Mouse (Mus musculus) megakaryocyte, embryonic 14.5 days (primary cell): Measurements from ENCODE around the gene Il20.

Experiments
- FLI1 ChIP-seq: IDR thresholded peaks from 2 replicates; pipeline ENCODE4 v1.6.1; 2012; ENCODE audit warnings: low read length, inconsistent platforms, mixed read lengths
- GATA1 ChIP-seq: IDR thresholded peaks from 3 replicates; pipeline ENCODE4 v1.6.1; 2012; ENCODE audit warnings: mixed read lengths, low read length, inconsistent platforms, borderline replicate concordance

DNA sequence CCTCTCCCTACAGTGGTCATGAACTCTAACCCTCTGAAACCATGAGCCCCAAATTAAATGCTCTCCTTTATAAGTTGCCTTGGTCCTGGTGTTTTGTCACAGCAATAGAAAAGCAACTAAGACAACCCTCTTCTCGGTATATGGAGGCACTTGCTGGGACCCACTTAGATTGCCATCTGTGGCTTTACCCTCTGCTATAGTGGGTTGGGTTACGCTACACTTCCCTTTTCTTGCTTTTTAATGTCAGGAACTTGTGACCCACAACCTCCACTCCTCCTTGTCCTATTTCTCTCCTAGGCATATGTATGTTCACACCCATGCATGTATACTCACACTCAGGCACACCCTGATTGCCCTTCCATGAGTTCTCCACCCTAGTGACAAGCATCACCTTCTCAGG is 38.3 kb downstream of the Il20 start:
- TF ChIP-seq GATA1, result no peak
- no peak for TF ChIP-seq FLI1
